Mouse (Mus musculus): ENCODE measurements around the gene Ech1. TPM values are rescaled to one million over a fixed set of nuclear protein-coding genes. Genes with fewer than 3 reads are reported as not detected.
A peak's percentile ranks its signal among the peaks of the same experiment; 100 is the strongest.

The Ech1 gene
- total RNA-seq, 2 experiments from 2014 or later: 647 to 783 TPM

GRCm38 (mm10) chr7:28862817-28863499 is 37.9 kb downstream of the Ech1 start:
- DNase-seq: peak; percentile 14

- DNase-seq: no peak
Observed at GRCm38 (mm10) chr7:28863540-28863939, 38.5 kb downstream of the Ech1 start, which contains the start of gene Lgals7. Gene Lgals7, plus strand, starts transcription at chr7:28863853.

GRCm38 (mm10) chr7:28864288-28864750 is 39.3 kb downstream of the Ech1 start:
- peak; percentile 17 for DNase-seq

GRCm38 (mm10) chr7:28865481-28866300 is 40.7 kb downstream of the Ech1 start:
- DNase-seq: peak; percentile 87

- DNase-seq: no peak
Observed at GRCm38 (mm10) chr7:28866769-28867507, 41.9 kb downstream of the Ech1 start.

GRCm38 (mm10) chr7:28867508-28868340 is 42.7 kb downstream of the Ech1 start:
- DNase-seq: peak; percentile 84

GRCm38 (mm10) chr7:28870901-28871664 is 46.1 kb downstream of the Ech1 start:
- no peak for DNase-seq

GRCm38 (mm10) chr7:28874565-28874964 is 49.5 kb downstream of the Ech1 start:
- no peak for DNase-seq

- no peak for DNase-seq
Observed at GRCm38 (mm10) chr7:28876099-28876498, 51.1 kb downstream of the Ech1 start.

- no peak for DNase-seq
Observed at GRCm38 (mm10) chr7:28877155-28877554, 52.1 kb downstream of the Ech1 start.

GRCm38 (mm10) chr7:28877856-28878255 is 52.8 kb downstream of the Ech1 start:
- no peak for DNase-seq

- no peak for DNase-seq
Observed at GRCm38 (mm10) chr7:28879606-28880005, 54.6 kb downstream of the Ech1 start.

- no peak for DNase-seq
Observed at GRCm38 (mm10) chr7:28880554-28880953, 55.5 kb downstream of the Ech1 start.

- DNase-seq: no peak
Observed at GRCm38 (mm10) chr7:28881199-28881598, 56.2 kb downstream of the Ech1 start, which contains the start of gene Capn12. Gene Capn12, plus strand, starts transcription at chr7:28881422.

Other genes with a start within 250 kb of the Ech1 start
- gene Samd4b, start 227.1 kb upstream of the Ech1 start, total RNA-seq (2021): 10 to 100 TPM; 49.2 to 50.5 TPM
- gene Pak4, start 227.0 kb upstream of the Ech1 start, total RNA-seq (2021): 10 to 100 TPM; 21.6 to 22.1 TPM
- not detected for gene Acp7, start 193.9 kb upstream of the Ech1 start, total RNA-seq (2021)
- 1 to 10 TPM; 2.2 TPM for gene Fbxo27, start 132.4 kb upstream of the Ech1 start, total RNA-seq (2021)
- gene Fbxo17, start 108.4 kb upstream of the Ech1 start, total RNA-seq (2021): 1 to 10 TPM; 2.6 to 4.2 TPM
- 10 to 100 TPM; 44.5 to 45.9 TPM for gene Mrps12, start 83.4 kb upstream of the Ech1 start, total RNA-seq (2021)
- gene Sars2, start 83.2 kb upstream of the Ech1 start, total RNA-seq (2021): 10 to 100 TPM; 19.3 to 19.9 TPM
- gene Ccer2, start 69.0 kb upstream of the Ech1 start, total RNA-seq (2021): not detected
- gene Sirt2, start 58.5 kb upstream of the Ech1 start, total RNA-seq (2021): 10 to 100 TPM; 56.4 to 58.3 TPM
- 10 to 100 TPM; 14.4 to 14.5 TPM for gene Nfkbib, start 57.7 kb upstream of the Ech1 start, total RNA-seq (2021)
- gene Rinl, start 36.2 kb upstream of the Ech1 start, total RNA-seq (2021): 1 to 10 TPM; 1.1 to 1.8 TPM
- 100 to 1,000 TPM; 549 to 557 TPM for gene Hnrnpl, start 16.7 kb upstream of the Ech1 start, total RNA-seq (2021)
- gene Lgals4, start 8.6 kb downstream of the Ech1 start, total RNA-seq (2021): 10 to 100 TPM; 17.8 to 20.8 TPM
- 1 to 10 TPM; 1.4 to 4.4 TPM for gene Lgals7, start 38.6 kb downstream of the Ech1 start, total RNA-seq (2021)
- under 1 TPM; 0.31 to 0.83 TPM for gene Capn12, start 56.2 kb downstream of the Ech1 start, total RNA-seq (2021)
- gene Actn4, start 137.1 kb downstream of the Ech1 start, total RNA-seq (2021): 100 to 1,000 TPM; 224 to 231 TPM
- 100 to 1,000 TPM; 205 to 208 TPM for gene Eif3k, start 156.6 kb downstream of the Ech1 start, total RNA-seq (2021)
- 1 to 10 TPM; 1.6 to 2.0 TPM for gene Map4k1, start 156.8 kb downstream of the Ech1 start, total RNA-seq (2021)

All from heart, postnatal 4 days (tissue).